Mouse (Mus musculus): ENCODE measurements around the gene Hmgcs2. TPM values are rescaled to one million over a fixed set of nuclear protein-coding genes. Genes with fewer than 3 reads are reported as not detected.

Hmgcs2 gene
- polyA plus RNA-seq, 1 experiment = 4.4 TPM

DNA sequence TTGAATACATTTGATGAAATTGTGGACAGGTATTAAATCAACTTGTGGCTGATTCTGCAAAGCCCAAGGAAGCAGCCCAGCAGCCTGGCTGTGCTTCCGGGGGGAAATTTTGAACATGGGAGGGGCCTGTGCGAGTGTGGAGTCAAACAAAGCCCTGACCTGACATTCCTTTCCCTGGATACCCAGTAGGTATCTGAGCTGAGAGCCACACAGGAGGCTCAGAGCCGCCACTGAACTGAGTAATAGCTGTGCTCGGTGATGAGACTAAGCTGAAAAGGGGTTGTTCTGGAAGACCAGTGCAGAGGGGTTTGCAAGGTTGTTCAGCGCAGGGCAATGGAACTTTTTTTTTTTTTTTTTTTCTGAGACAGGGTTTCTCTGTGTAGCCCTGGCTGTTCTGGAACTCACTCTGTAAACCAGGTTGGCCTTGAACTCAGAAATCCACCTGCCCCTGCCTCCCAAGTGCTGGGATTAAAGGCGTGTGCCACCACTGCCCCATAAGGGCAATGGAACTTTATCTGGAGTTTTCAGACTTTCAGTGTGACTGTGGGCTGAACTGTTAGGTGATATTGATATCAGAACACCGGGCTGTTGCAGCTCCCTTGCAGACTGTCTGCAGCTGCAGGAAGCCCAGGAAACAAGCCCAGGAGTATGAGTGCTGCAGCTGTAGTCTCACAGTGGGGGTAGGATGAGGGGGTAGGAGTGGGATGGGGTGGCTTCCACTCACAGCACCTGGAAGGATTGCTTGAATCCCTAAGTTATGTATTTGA lies 33.1 kb upstream of the Hmgcs2 start:
- TF ChIP-seq POLR2A (IDR thresholded peaks at IDR 0.05; ENCODE audit: borderline replicate concordance, control insufficient read depth, low read depth, low read length) (no peak), CTCF (IDR thresholded peaks at IDR 0.05; ENCODE audit: control insufficient read depth, insufficient read depth, low read length) (no peak)
- H3K27ac ChIP-seq (ENCODE audit: control insufficient read depth, insufficient read depth, low read depth, low read length, poor library complexity) = no peak overlapping the region
- 76% methylated on average over 7 of the region's 7 CpGs for WGBS
- H3K4me3 ChIP-seq (replicated peaks; ENCODE audit: control insufficient read depth, low read depth, low read length) = no peak overlapping the region
- no peaks in the 10 kb centered on the region for H3K4me1 ChIP-seq (ENCODE audit: control insufficient read depth, insufficient read depth, low read length)

DNA sequence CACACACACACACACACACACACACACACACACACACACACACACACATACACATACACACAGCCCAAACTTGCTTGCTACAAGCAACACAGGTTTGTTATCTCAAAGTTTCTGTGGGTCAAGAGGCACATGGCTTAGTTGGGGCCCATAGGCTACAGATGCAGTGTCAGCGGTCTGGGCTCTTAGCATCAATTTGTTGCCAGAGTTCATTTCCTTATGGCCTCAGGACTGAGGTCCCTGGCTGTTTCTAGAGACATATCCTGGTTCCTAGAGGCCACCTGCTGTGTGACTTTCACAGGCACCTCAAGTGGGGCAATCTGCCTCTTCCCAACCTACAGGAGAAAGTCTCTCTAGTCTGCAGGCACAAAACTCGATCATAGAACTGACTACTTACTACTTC lies 30.9 kb upstream of the Hmgcs2 start:
- TF ChIP-seq CTCF (IDR thresholded peaks at IDR 0.05; ENCODE audit: control insufficient read depth, insufficient read depth, low read length) (no peak), POLR2A (IDR thresholded peaks at IDR 0.05; ENCODE audit: borderline replicate concordance, control insufficient read depth, low read depth, low read length) (no peak)
- Histone ChIP-seq H3K4me1 (ENCODE audit: control insufficient read depth, insufficient read depth, low read length) (no peaks in the 10 kb centered on the region), H3K4me3 (replicated peaks; ENCODE audit: control insufficient read depth, low read depth, low read length) (no peak overlapping the region), H3K27ac (ENCODE audit: control insufficient read depth, insufficient read depth, low read depth, low read length, poor library complexity) (no peak overlapping the region)
- 72% methylated on average over 2 of the region's 2 CpGs for WGBS

DNA sequence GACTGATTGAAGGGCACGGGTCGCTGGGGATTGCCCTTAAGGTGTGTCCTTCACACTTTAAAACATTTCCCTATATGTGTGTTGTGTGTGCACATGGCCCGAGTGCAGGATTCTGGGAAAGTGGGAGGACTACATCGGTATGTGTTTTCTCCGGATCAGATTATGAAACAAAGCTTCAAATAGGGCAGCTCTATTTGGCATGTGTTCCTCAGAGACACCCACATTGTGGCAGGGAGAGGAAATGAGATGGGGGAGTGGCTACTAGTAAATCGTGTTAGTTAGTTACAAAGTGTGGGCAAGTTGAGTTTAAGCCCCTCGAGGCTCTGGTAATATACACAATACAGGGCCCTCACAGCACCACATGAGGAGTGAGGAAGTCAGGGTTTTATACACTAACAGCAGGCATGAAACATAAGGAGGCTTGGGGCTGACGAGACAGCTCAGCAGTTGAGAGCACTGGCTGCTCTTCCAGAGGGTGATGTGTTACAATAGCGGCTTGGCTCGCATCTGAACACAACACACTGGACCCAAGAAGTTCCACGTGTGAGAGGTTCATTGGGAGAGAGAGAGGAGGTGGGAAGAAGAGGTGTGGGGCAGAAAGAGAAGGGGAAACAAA lies 30.3 kb upstream of the Hmgcs2 start:
- WGBS = 43% methylated on average over 11 of the region's 11 CpGs
- H3K4me1 ChIP-seq (ENCODE audit: control insufficient read depth, insufficient read depth, low read length) = no peaks in the 10 kb centered on the region
- no peak overlapping the region for H3K4me3 ChIP-seq (replicated peaks; ENCODE audit: control insufficient read depth, low read depth, low read length)
- TF ChIP-seq POLR2A (IDR thresholded peaks at IDR 0.05; ENCODE audit: borderline replicate concordance, control insufficient read depth, low read depth, low read length) (no peak), CTCF (IDR thresholded peaks at IDR 0.05; ENCODE audit: control insufficient read depth, insufficient read depth, low read length) (no peak)
- H3K27ac ChIP-seq (ENCODE audit: control insufficient read depth, insufficient read depth, low read depth, low read length, poor library complexity) = no peak overlapping the region

DNA sequence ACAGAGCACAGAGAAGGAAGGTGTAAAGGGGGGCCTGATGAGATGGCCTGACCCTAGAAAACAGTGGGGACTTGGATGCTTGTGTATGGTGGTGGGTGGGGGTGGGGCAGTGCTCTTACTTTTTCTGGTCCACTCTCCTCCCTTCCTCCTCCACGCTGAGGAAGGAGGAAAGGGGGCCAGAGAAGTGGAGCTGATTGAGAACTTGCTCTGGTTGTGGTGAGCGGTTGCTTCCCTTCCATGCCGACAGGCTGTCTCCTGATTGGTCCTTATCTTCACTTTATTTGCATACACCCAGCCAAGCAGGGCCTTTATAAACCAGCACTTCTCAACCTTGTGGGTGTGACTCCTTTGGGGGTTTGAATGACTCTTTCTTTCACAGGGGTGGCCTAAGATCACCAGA lies 26.2 kb upstream of the Hmgcs2 start:
- WGBS = 38% methylated on average over 3 of the region's 3 CpGs
- H3K4me1 ChIP-seq (ENCODE audit: control insufficient read depth, insufficient read depth, low read length) = no peaks in the 10 kb centered on the region
- no peak overlapping the region for H3K27ac ChIP-seq (ENCODE audit: control insufficient read depth, insufficient read depth, low read depth, low read length, poor library complexity)
- no peak for TF ChIP-seq CTCF (IDR thresholded peaks at IDR 0.05; ENCODE audit: control insufficient read depth, insufficient read depth, low read length)
- H3K4me3 ChIP-seq (replicated peaks; ENCODE audit: control insufficient read depth, low read depth, low read length) = no peak overlapping the region

DNA sequence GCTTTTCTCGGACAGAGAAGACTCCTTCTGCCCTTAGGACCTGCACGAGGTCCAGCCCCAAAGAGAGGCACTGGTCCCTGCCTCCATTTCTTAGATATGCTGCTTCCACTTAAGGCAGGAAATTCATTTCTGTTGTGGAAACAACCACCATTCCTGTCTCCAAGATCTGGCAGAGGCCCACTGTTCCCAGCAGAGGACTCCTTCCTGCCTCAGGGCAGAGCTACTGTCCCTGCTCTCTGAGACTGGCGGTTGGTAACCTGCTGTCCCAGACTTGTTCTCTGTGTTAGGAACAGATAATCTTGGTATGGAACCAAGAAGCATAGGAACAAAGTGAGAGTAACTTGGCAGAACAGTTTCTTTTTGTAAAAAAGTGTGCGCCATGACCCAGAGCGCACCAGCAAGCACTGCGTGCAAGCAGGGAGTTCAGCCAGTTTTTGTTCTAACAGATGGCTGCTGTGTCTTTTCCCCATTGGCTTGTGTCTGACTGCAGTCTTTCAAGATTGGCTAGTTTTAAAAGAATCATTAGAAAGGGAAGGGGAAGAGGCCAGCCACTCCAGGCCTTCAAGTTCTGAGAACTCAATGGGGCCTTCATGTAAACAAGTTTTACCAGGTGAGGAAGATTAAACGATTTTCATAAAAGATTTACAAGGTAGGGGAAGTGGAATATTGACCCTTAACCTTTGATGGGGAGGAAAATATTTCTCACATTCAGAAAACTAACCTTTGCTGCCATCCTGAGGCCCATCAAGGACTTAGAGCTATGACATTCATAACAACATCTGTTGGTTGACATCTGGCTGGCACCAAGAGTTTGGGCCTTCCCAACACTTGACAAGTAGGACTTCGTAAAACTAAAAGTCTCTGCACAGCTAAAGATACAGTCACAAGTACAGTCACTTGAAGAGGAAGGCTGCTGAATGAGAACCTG lies 25.3 kb upstream of the Hmgcs2 start:
- Histone ChIP-seq H3K27ac (ENCODE audit: control insufficient read depth, insufficient read depth, low read depth, low read length, poor library complexity) (no peak overlapping the region), H3K4me3 (replicated peaks; ENCODE audit: control insufficient read depth, low read depth, low read length) (no peak overlapping the region), H3K4me1 (ENCODE audit: control insufficient read depth, insufficient read depth, low read length) (no peaks in the 10 kb centered on the region)
- 81% methylated on average over 8 of the region's 8 CpGs for WGBS
- no peak for TF ChIP-seq CTCF (IDR thresholded peaks at IDR 0.05; ENCODE audit: control insufficient read depth, insufficient read depth, low read length)
- no peak for TF ChIP-seq POLR2A (IDR thresholded peaks at IDR 0.05; ENCODE audit: borderline replicate concordance, control insufficient read depth, low read depth, low read length)

DNA sequence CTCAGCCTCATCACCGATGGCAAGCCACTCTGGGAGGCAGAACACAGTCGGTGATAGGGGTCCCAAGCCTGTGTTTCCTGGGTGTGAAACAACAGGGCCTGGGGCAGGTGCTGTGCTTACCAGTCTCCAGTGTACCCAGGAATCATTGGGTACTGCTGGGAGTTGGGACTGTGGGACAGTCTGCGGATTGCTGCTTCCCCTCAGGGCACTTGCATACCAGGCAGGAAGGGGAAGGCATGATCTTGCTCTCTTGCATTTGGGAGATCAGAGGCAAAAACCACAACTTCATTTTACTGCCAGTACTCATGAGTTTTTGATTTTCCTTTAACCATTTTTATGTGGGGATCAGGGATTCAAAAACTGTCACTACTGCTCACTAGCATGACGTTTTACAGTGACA lies 21.5 kb upstream of the Hmgcs2 start:
- no peak overlapping the region for H3K27ac ChIP-seq (ENCODE audit: control insufficient read depth, insufficient read depth, low read depth, low read length, poor library complexity)
- WGBS = 43% methylated on average over 4 of the region's 4 CpGs
- no peak overlapping the region for H3K4me3 ChIP-seq (replicated peaks; ENCODE audit: control insufficient read depth, low read depth, low read length)
- H3K4me1 ChIP-seq (ENCODE audit: control insufficient read depth, insufficient read depth, low read length) = no peaks in the 10 kb centered on the region
- TF ChIP-seq CTCF (IDR thresholded peaks at IDR 0.05; ENCODE audit: control insufficient read depth, insufficient read depth, low read length) (no peak), POLR2A (IDR thresholded peaks at IDR 0.05; ENCODE audit: borderline replicate concordance, control insufficient read depth, low read depth, low read length) (no peak)

DNA sequence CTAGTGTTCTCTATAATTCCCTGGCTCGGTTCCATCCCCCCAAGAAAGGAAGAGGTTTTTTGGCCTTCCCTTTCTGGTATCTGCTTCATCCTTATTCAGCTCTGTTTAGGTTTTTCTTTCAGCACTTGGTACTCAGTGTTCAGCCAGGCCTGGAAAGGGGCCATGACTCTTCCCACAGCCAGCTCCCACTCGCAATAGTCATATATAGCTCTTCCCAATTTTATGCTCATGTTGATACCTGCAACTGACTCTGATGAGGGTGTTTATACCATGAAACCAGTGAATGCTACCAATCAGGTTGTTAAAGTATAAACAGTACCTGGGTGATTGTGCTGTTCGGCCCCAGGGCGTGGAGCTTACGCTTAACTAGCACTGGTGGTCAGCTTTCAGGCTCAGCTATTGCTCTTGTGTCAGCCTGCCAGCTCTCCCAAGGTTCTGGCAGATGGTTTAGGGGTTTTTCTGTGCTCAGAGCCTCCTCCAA lies 20.9 kb upstream of the Hmgcs2 start:
- Histone ChIP-seq H3K4me1 (ENCODE audit: control insufficient read depth, insufficient read depth, low read length) (no peaks in the 10 kb centered on the region), H3K27ac (ENCODE audit: control insufficient read depth, insufficient read depth, low read depth, low read length, poor library complexity) (no peak overlapping the region), H3K4me3 (replicated peaks; ENCODE audit: control insufficient read depth, low read depth, low read length) (no peak overlapping the region)
- 70% methylated on average over 5 of the region's 5 CpGs for WGBS
- TF ChIP-seq POLR2A (IDR thresholded peaks at IDR 0.05; ENCODE audit: borderline replicate concordance, control insufficient read depth, low read depth, low read length) = no peak
- TF ChIP-seq CTCF (IDR thresholded peaks at IDR 0.05; ENCODE audit: control insufficient read depth, insufficient read depth, low read length) = no peak

DNA sequence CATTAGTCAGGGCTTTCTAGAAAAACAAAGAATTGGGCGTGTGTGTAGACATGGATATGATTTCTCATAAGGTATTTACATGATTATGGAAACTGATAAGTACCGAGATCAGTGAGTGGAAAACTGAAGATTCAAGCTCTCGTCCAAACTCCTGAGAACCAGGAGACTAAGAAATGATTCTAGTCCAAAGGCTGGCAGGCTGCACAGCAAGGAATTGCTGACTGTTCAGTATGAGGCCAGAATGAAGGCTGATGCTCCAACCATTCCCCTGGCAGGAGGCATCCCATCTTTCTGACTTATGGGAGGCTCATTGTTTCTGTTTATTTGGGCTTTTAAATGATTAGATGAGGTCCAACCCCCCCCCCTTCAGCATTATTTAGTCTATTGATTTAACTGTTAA lies 19.7 kb upstream of the Hmgcs2 start:
- Histone ChIP-seq H3K4me1 (ENCODE audit: control insufficient read depth, insufficient read depth, low read length) (no peaks in the 10 kb centered on the region), H3K27ac (ENCODE audit: control insufficient read depth, insufficient read depth, low read depth, low read length, poor library complexity) (no peak overlapping the region), H3K4me3 (replicated peaks; ENCODE audit: control insufficient read depth, low read depth, low read length) (no peak overlapping the region)
- no peak for TF ChIP-seq CTCF (IDR thresholded peaks at IDR 0.05; ENCODE audit: control insufficient read depth, insufficient read depth, low read length)
- WGBS = 69% methylated on average over 3 of the region's 3 CpGs

Data from bone marrow, adult 2 months (tissue).